Mouse (Mus musculus) thymus, postnatal 0 days (tissue): ENCODE data around the gene Gm20388. TPM values are rescaled to one million over a fixed set of nuclear protein-coding genes. Genes with fewer than 3 reads are reported as not detected.
A peak's percentile ranks its signal among the peaks of the same experiment; 100 is the strongest.

Experiments used
- DNase-seq: peaks from one replicate; pipeline ENCODE4 v3.0.0-alpha.2; 2015; ENCODE audit warnings: low spot score
- polyA plus RNA-seq: library from polyadenylated mRNA; unstranded; fragments of >200 nt; fragmentation: Nextera tagmentation; extraction: Ambion mirVana; gene quantifications from 2 replicates; pipeline ENCODE4 v1.2.1, GENCODE M21; 2015

The Gm20388 gene
- polyA plus RNA-seq, 1 experiment from 2014 or later = not detected

DNA sequence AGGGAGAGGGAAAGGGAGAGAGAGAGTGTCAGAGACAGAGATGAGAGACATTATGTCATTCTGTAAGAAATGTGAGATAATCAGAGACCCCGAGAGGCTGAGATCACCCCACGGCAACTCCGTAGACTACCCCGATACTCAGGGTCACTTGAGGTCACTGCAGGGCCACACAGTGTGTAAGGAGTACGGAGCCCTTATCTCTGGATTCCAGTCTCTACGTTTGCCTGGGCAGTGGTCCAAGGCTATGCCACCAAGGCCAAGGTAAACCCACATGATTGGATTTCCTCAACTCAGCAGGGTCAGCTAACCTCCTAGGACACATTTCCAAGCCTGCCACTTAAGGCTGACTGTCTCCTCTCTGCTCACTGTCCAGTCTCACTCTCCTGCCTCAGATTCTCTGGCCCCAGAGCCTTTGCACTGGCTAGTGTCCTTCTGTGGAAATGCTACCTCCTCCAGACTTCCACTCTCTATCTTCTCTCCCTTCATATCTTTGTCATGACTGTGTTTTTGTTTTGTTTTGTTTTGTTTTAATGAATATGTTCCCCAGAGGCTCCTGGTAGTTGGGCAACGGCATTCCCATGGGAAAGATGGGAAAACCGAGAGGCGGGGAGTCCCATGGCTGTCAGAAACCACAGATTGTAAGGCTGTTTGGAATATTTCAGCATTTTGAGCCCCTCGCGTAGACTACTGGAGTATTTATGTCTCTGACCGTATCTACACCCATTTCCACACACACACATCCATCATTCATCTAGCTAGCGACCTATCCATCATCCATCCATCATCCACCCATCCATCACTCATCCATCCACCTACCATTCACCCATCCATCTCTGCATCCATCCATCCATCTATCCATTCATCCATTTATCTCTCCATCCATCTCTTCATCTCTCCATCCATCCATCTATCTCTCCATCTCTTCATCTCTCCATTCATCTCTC lies 2745.7 kb downstream of the Gm20388 start:
- DNase-seq = no peak

DNA sequence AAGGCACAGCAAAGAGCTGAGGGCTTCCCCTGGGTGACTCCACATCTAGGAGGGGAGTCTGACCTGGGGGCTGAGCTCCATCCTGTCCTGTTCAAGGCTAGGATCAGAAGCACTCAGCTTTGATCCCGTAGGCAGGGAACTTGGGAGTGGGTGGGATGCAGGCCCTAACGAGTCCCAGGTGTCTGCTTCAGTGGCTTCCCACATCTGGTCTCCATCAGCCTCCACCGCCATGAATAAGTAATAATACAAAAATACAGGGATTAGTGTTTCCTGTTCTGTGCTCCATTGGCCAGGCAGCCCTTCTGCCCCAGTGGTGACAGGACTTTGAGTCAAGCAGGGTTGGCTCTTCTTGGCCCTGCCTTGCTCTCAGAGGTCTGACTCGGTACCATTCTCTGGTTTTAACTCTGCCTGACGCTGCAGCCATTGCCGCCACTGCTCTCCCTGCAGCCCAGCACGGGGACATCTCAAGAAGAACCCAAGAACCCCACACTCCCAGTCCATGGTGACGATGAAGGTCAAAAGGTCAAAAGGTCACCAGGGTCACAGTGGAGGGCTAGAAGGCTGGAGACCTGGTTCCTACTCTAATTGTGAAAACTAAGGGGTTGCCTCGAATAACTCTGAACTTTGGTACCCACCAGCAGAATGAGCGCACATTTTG lies 2747.6 kb downstream of the Gm20388 start:
- no peak for DNase-seq

- DNase-seq = no peak
Measured at GRCm38 (mm10) chr8:122658807-122659160, 2748.1 kb downstream of the Gm20388 start.

- no peak for DNase-seq
Measured at GRCm38 (mm10) chr8:122660022-122660421, 2749.4 kb downstream of the Gm20388 start.

GRCm38 (mm10) chr8:122661138-122661537 lies 2750.5 kb downstream of the Gm20388 start:
- no peak for DNase-seq

DNA sequence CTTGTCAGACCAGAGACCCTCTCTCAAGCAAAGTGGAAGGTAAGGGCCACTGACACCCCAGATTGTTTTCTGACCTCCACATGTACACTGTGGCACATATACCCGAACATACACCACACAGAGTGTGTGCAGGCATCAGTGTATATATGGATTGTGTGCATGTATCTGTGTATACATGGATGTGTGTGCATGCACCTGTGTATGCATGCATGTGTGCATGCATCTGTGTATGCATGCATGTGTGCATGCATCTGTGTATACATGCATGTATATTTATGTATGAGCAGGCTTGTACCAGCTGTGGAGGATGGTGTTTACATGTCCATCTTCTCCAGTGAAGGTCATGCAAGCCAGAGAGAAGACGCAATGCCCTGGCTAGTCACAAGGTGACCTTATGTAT lies 2751.3 kb downstream of the Gm20388 start:
- DNase-seq = no peak

DNA sequence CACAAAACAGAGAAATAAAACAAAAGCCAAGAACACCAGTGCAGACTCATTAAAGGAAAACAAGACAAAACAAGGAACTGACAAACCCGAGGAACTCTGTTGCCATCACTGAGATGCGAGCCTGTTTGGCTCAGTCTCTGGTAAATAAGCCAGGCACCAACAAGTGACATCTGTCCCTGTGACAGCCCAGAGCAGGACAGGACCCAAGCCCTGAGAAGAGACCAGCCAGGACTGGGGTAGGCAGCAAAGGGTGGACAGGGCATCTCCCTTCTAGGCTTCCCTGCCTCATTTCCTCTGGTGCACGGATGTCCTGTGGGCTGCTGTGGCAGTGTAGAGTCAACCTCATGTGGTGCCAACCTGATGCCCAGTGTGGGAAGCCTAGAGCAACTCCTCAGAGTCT lies 2752.5 kb downstream of the Gm20388 start:
- DNase-seq = no peak

GRCm38 (mm10) chr8:122663670-122664069 lies 2753.0 kb downstream of the Gm20388 start:
- DNase-seq = no peak

DNA sequence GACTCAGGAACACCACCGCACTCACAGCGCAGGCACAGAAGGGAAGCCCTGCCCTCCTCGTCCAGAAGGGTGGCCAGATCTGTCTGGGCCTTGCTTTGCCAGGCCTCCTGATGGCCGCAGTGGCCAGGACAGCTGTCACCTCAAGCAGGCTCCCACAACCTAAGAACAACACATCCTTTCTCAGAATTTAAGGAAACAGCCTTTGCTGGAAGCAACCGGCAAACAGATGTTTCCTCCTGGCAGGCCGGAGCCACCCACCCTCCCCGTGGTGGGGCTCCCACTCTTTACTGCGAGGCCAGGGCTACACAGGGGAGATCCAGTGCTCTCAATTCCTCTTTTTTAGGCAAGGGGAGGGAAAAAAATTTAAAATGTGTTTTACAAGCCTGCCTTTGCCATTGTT lies 2754.6 kb downstream of the Gm20388 start:
- DNase-seq = no peak

DNA sequence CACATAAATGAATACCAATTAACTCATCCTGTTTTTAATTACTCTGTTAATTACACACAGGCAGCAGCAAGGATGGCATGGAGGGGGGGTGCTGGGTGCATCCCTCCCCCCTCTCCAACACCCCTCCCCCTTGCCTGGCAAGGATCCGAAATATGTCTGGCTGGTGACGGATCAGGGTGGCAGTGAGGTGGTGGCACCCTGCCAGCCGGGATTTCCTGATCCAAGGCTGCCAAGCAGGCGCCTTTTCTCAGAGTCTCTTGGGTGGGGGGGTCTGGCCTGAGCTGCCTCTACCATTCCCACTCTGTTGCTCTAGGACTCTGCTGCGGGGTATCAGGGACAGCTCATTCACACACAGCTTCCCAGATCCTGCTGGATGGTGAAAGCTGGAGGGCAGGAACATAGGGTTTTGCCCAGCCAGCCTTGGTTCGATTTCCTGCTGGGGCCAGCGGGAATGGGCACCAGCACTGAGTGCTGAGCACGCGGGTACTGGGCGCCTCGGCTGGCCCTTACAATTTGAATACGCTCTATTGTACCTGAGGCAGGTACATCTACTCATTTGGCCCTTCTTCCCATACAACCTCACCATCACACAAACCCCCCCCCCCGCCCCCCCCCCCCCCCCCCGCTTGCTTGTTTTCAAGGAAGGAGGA lies 2755.2 kb downstream of the Gm20388 start:
- DNase-seq = no peak

GRCm38 (mm10) chr8:122666338-122666764 lies 2755.7 kb downstream of the Gm20388 start:
- DNase-seq = peak; percentile 36

DNA sequence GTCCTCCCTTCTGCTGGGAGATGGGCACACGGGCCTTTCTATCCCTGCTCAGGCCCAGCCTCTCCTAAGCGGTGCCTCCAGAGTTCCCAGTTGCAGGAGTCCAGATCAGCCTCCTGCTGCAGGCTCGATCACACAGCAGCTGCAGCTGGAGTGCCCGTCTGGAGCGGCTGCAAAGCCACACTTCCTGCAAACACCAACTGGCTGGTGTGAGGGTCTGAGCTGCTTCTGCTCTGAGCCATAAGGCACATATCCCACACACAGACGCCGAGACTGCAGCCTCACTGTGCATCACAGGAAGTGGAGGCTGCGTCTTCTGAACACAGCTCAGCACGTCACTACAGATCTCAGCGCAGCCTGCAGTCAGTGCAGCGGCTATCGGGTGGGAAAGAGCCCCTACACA lies 2756.2 kb downstream of the Gm20388 start:
- peak; percentile 80 for DNase-seq

DNA sequence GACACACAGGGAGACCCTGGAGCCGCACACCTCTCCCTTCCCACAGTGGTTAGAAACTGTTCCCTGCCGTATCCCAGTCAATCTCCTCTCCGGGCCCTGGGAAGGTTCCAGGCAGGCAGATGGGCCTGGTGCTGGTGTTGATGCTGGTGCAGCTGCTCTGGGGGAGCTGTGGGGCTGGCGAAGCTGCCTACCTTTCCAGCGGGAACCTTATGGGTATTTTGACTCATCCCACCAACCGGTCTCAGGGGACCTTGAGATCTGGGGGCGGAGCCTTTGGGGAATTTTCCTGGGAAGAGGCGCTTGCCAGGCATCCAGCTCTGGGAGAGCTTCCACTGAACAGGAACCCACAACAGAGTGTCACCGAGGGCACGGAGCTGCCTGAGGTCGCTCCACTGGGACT lies 2757.2 kb downstream of the Gm20388 start:
- no peak for DNase-seq

GRCm38 (mm10) chr8:122669370-122669769 lies 2758.7 kb downstream of the Gm20388 start:
- DNase-seq = no peak

GRCm38 (mm10) chr8:122670001-122670400 lies 2759.4 kb downstream of the Gm20388 start:
- no peak for DNase-seq

DNA sequence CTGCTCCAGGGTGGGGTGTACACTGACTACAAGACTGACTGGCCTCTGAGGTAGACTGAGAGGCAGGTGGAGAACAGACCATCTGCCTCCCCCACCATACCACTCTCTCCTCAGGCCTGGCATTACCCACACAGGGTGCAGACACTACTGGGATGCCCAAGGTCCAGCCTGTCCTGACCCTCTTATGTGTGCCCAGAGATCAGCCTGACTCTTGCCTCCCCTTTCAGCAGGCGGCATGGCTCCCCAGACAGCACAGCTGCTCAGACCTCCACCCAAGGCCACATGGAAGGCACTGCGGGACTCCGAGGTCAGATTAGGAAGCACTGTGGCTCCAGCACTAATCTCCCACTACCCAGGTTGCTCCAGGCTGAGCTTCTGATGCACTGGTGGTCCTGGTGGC lies 2760.1 kb downstream of the Gm20388 start:
- DNase-seq = no peak

DNA sequence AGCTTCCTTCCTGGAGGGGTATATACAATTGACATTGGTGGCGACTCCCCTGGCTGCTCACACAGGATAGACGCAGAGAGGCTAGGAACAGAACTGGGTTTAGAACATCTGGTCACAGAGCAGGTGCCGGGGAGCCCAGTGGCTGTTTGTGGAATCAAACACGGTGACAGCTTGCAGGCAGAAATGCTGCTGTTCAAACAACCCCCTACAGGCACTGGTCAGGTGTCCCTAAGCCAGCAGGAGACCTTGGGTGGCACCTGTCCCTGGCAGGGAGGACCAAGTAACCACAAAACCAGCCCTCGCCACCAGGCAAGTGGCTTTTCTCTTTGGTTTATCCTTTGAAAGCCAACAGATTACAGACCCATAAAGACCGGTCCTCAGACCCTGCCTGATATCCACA lies 2761.3 kb downstream of the Gm20388 start:
- DNase-seq = no peak

DNA sequence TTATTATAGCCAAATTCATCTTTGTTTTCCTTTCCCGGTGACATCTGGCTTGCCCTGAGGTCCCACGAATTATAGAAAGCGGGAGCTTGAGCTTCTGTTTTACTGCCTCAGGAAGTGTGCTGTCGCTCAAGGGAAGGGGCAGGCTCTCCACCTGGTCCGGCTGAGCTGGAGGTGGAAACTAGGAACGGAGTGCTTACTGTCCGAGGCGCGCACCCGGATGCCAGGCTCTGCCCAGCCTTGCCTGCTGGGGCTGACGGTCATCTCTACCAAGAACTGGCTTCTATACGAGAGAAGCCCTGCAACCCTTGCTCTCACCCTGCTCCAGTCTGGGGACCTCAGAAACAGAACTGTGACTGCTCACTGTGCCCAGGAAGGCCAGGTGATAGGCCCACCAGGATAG lies 2763.3 kb downstream of the Gm20388 start:
- DNase-seq = no peak

DNA sequence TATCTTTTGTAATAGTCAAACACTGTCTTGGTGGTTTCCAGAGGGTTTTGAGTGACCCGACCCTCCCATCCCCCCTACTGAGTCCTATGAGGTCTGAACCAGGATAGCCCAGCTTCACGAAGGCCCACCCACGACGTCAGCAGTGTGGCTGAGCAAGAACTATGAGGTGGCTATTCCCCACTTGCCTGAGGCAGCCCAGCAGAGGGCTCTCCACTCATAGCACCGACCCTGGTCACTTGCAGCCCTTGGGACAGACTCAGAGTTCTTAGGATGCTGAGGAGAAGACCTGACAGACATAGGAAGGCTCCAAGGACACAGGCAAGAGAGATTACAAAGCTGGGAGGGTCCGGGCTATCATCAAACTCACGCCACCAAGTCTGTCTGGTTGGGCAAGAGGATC lies 2764.4 kb downstream of the Gm20388 start:
- DNase-seq = no peak

DNA sequence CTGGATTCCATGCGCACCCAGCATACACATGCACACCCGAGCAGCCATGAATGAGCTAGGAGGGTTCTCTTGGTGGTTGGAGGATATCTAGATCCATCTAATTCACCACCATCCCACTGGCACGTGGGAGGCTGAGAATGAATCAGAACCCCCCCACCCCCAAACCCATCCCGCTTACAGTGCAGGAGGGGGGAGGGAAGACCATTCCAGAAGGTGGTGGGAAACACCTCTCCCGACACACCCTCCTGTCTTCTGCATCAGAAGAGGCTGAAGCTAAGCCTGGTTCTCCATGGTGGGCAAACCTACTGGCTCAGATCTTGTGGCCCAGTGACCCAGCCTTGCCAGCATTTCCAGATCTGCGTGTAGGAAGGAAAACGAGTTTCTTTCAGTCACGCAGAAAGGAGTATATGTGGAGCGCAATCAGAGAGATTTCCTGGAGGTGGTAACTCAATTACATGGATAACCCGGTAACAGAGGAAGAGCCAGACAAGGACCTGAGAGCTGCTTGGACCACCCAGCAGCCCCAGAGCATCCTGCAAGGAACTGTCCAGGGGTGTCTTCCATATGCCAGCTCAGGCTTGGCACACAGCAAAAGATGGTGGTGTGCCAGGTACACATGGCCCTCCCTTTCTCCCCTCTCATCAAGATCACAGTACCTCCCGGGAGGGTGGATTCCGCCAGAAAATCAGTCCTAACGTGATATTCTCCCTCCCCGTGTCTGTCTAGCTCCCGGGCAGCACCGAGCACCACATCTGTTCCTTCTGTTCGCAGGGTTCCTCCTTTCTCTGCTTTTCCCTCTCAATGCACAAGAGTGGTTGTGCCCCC lies 2765.2 kb downstream of the Gm20388 start:
- DNase-seq = no peak
